Mouse (Mus musculus): Measurements from ENCODE around the gene Gng13. TPM values are rescaled to one million over a fixed set of nuclear protein-coding genes. Genes with fewer than 3 reads are reported as not detected.

Gene Gng13
- polyA plus RNA-seq, 1 experiment from 2014 or later, result 10.0 TPM

DNA sequence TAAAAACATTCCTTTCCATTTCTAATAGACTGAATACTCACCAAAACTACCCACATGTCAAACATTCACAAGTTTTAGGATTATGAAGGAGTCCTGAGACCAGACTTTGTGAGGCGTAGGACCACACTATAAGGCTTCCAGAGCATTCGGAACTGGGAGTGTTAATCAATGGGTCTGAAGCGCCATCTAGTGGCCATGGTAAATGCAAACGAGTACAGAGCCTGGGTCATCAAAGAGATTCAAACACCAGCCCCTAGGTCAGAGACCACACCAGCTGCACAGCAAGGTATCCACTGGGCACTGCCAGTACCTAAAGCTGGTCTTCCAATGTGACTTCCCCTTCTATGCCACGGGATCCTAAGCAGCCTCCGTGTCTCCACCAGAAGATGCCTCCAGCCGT is 18.5 kb upstream of the Gng13 start:
- ATAC-seq (ENCODE audit: low FRiP score), result no peak
- WGBS, result 9% methylated on average over 7 of the region's 7 CpGs
- Histone ChIP-seq H3K27ac (no peak overlapping the region), H3K4me2 (replicated peaks) (no peak overlapping the region), H3K9me3 (ENCODE audit: control insufficient read depth, low read length) (no peaks in the 10 kb centered on the region), H3K9ac (no peak overlapping the region), H3K4me1 (replicated peaks; ENCODE audit: control insufficient read depth, insufficient read depth, low read length) (no peaks in the 10 kb centered on the region), H3K27me3 (ENCODE audit: control insufficient read depth, insufficient read depth, low read length) (0 out of 2 replicates have a peak, but pooled peaks cover 5% of the 10 kb centered on the region), H3K4me3 (replicated peaks; ENCODE audit: low read length) (no peak overlapping the region), H3K36me3 (replicated peaks; ENCODE audit: control insufficient read depth, insufficient read depth) (no peaks in the 10 kb centered on the region)
- peak; percentile 92 for DNase-seq (ENCODE audit: low spot score)

DNA sequence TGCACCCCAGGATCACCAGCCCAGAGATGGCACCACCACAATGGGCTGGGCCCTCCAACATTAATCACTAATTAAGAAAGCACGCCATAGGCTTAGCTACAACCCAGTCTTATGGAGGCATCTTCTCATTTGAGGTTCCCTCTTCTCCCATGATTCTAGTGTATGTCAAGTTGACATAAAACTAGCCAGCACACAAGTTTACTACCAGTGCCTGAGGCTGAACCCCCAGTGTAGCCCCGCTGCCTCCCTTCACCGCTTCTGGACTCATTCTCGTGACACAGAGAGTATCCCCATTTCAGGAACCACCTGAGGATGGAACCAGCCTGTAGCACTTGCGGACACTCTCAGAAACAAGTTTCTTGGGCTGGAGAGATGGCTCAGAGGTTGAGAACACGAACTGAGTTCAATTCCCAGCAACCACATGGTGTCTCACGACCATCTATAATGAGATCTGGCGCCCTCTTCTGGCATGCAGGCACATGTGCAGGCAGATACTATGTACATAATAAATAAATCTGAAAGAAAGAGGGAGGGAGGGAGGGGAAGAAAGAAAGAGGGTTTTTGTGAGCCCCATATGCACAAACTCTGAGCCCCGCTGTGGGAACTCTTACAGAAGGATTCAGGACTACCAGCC is 16.0 kb upstream of the Gng13 start:
- H3K9ac ChIP-seq, result no peak overlapping the region
- H3K27me3 ChIP-seq (ENCODE audit: control insufficient read depth, insufficient read depth, low read length), result 0 out of 2 replicates have a peak, but pooled peaks cover 5% of the 10 kb centered on the region
- DNase-seq (ENCODE audit: low spot score) (no peak), ATAC-seq (ENCODE audit: low FRiP score) (no peak)
- no peaks in the 10 kb centered on the region for H3K9me3 ChIP-seq (ENCODE audit: control insufficient read depth, low read length)
- H3K36me3 ChIP-seq (replicated peaks; ENCODE audit: control insufficient read depth, insufficient read depth), result no peaks in the 10 kb centered on the region
- no peak overlapping the region for H3K4me2 ChIP-seq (replicated peaks)
- WGBS, result 59% methylated on average over 9 of the region's 9 CpGs
- no peaks in the 10 kb centered on the region for H3K4me1 ChIP-seq (replicated peaks; ENCODE audit: control insufficient read depth, insufficient read depth, low read length)
- H3K4me3 ChIP-seq (replicated peaks; ENCODE audit: low read length), result no peak overlapping the region
- H3K27ac ChIP-seq, result no peak overlapping the region

DNA sequence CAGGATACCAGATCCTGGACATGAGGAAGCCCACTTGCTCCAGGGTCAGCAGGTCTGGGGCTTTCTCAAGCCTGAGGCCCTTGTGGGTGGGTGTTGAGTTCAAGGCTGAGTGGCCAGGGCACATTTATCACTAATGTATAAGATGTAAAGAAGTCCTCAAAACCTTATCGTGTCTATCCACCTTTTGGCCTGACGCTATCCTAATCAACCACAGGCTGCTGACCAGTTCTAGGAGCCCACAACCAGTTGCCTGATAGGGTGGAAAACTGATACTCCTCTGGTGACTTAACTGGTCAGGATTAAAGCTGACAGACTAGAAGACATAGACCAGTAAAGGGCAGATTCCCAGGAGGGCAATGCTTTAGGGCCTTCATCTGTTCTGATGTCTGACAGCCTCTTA is 7.0 kb upstream of the Gng13 start:
- no peak for DNase-seq (ENCODE audit: low spot score)
- Histone ChIP-seq H3K36me3 (replicated peaks; ENCODE audit: control insufficient read depth, insufficient read depth) (no peaks in the 10 kb centered on the region), H3K4me2 (replicated peaks) (no peak overlapping the region), H3K4me3 (replicated peaks; ENCODE audit: low read length) (no peak overlapping the region), H3K9ac (no peak overlapping the region), H3K4me1 (replicated peaks; ENCODE audit: control insufficient read depth, insufficient read depth, low read length) (no peaks in the 10 kb centered on the region), H3K27me3 (ENCODE audit: control insufficient read depth, insufficient read depth, low read length) (no peaks in the 10 kb centered on the region), H3K9me3 (ENCODE audit: control insufficient read depth, low read length) (no peaks in the 10 kb centered on the region), H3K27ac (no peak overlapping the region)
- WGBS, result 95% methylated on average over 2 of the region's 2 CpGs
- ATAC-seq (ENCODE audit: low FRiP score), result no peak

DNA sequence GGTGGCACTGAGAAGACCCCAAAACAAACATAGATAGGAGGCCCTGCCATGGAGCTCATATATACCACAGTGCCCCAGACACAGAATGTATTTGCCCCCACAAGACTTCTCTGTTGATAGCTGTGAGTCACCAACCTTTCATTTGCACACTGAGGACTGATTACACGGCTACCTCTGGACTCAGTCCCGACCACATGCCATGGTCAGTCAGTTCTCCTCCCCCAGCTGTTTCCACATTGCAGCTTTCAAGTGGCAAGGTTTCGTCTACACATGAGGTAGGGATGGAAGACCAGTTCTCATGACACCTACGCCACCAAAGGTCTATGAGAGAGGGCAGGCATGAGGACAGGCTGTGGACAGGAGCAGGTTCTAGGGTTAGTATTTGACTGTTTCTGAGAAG is 5.8 kb upstream of the Gng13 start:
- no peak for DNase-seq (ENCODE audit: low spot score)
- Histone ChIP-seq H3K27me3 (ENCODE audit: control insufficient read depth, insufficient read depth, low read length) (no peaks in the 10 kb centered on the region; the same call in 1 of the 2 replicates), H3K4me3 (replicated peaks; ENCODE audit: low read length) (no peak overlapping the region), H3K4me1 (replicated peaks; ENCODE audit: control insufficient read depth, insufficient read depth, low read length) (no peaks in the 10 kb centered on the region), H3K4me2 (replicated peaks) (no peak overlapping the region), H3K27ac (no peak overlapping the region), H3K36me3 (replicated peaks; ENCODE audit: control insufficient read depth, insufficient read depth) (no peaks in the 10 kb centered on the region), H3K9me3 (ENCODE audit: control insufficient read depth, low read length) (no peaks in the 10 kb centered on the region), H3K9ac (no peak overlapping the region)
- 88% methylated on average over 4 of the region's 4 CpGs for WGBS
- ATAC-seq (ENCODE audit: low FRiP score), result no peak

DNA sequence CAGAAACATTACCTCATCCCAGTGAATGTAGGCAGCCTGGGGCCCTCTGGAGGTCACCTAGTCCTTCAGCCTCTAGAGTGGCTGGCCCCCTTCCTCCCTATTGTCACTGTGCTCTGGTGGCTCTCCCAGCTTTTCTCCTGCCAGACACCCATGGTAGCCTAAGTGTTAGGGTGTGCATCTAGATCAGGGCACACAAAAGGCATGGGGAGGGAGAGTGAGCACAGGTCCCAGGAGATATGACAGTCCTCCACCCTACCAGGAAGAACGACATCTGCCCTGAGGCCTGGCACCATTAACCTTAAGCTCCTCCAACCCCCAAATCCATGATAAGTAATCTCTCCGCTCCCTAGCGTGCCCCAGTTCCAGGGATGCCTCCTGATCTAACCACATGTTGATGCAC is 1.3 kb upstream of the Gng13 start:
- DNase-seq (ENCODE audit: low spot score), result no peak
- WGBS, result 63% methylated on average over 3 of the region's 3 CpGs
- ATAC-seq (ENCODE audit: low FRiP score), result no peak
- H3K4me1 ChIP-seq (replicated peaks; ENCODE audit: control insufficient read depth, insufficient read depth, low read length), result 0 out of 2 replicates have a peak, but pooled peaks cover 7% of the 10 kb centered on the region
- H3K4me3 ChIP-seq (replicated peaks; ENCODE audit: low read length), result no peak overlapping the region
- no peaks in the 10 kb centered on the region for H3K9me3 ChIP-seq (ENCODE audit: control insufficient read depth, low read length)
- no peak overlapping the region for H3K27ac ChIP-seq
- no peaks in the 10 kb centered on the region for H3K36me3 ChIP-seq (replicated peaks; ENCODE audit: control insufficient read depth, insufficient read depth)
- H3K27me3 ChIP-seq (ENCODE audit: control insufficient read depth, insufficient read depth, low read length), result peaks cover 18% of the 10 kb centered on the region
- no peak overlapping the region for H3K4me2 ChIP-seq (replicated peaks)
- H3K9ac ChIP-seq, result no peak overlapping the region

DNA sequence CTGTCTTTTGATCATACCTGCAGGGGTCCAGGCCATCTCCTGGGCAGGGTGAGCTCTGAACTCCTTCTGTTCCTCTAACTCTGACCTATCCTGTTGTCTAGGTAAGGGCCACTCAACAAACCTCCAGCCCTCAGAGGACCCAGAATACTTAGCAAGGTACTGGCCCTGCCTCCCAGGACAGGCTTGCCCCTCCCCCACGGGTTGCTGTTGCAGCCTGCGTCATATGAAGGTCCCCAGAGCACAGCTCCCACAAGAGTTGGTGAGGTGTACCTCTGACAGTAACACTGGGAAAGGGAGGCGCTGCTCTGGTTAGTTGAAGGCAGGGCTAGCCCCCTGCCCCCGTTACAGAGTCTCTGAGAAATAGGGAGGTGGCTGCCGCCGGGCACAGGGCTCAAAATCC is 841 bp upstream of the Gng13 start:
- Histone ChIP-seq H3K27ac (no peak overlapping the region), H3K4me1 (replicated peaks; ENCODE audit: control insufficient read depth, insufficient read depth, low read length) (0 out of 2 replicates have a peak, but pooled peaks cover 7% of the 10 kb centered on the region), H3K36me3 (replicated peaks; ENCODE audit: control insufficient read depth, insufficient read depth) (no peaks in the 10 kb centered on the region), H3K4me3 (replicated peaks; ENCODE audit: low read length) (no peak overlapping the region), H3K9ac (no peak overlapping the region), H3K9me3 (ENCODE audit: control insufficient read depth, low read length) (no peaks in the 10 kb centered on the region), H3K27me3 (ENCODE audit: control insufficient read depth, insufficient read depth, low read length) (peaks cover 18% of the 10 kb centered on the region), H3K4me2 (replicated peaks) (no peak overlapping the region)
- DNase-seq (ENCODE audit: low spot score) (no peak), ATAC-seq (ENCODE audit: low FRiP score) (no peak)
- 5% methylated on average over 6 of the region's 6 CpGs for WGBS

DNA sequence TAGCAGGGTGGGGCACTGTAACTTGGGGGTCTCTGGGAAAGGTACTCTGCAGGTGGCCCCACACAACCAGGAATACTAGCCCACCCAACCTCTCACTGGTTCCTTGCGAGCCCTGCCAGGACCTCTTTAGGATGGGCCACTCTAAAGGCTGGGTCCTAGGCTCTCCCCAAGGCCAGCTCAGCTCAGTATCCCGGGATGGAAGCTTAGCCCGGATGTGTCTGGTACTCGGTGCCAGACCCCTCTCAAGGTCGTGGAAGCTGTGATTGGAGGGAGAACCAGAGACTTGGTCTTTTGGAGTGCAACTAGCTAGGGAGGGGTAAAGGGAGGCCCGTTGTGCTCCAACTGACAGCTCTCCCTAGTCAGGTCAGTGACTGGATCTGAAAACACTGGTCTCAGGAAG is 720 bp downstream of the Gng13 start:
- Histone ChIP-seq H3K27ac (no peak overlapping the region), H3K4me1 (replicated peaks; ENCODE audit: control insufficient read depth, insufficient read depth, low read length) (0 out of 2 replicates have a peak, but pooled peaks cover 7% of the 10 kb centered on the region), H3K9me3 (ENCODE audit: control insufficient read depth, low read length) (no peaks in the 10 kb centered on the region), H3K9ac (peak overlapping the region; percentile 54), H3K36me3 (replicated peaks; ENCODE audit: control insufficient read depth, insufficient read depth) (no peaks in the 10 kb centered on the region), H3K4me3 (replicated peaks; ENCODE audit: low read length) (peak overlapping the region; percentile 35), H3K27me3 (ENCODE audit: control insufficient read depth, insufficient read depth, low read length) (peaks cover 18% of the 10 kb centered on the region), H3K4me2 (replicated peaks) (peak overlapping the region; percentile 72)
- DNase-seq (ENCODE audit: low spot score) (no peak), ATAC-seq (ENCODE audit: low FRiP score) (no peak)
- 8% methylated on average over 6 of the region's 6 CpGs for WGBS

DNA sequence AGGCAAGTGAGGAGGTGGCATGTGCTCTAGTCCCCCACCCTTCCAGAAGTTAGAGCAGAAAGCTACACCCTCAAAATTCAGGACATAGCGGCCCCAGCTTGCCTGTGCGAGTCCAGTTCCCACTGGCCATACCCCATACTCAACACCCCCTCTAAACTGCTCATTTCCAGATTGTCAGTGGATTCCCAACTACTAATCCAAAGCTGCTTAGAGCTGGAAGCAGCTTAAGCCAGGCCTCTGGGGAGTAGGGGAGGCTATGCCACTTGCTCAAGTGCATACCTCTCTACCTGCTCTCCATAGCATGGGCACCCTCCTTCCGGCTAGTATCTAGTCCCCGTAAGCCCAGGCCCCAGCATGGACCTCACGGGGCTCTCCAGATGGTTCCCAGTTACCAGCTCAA is 4.5 kb downstream of the Gng13 start:
- H3K4me3 ChIP-seq (replicated peaks; ENCODE audit: low read length), result no peak overlapping the region
- DNase-seq (ENCODE audit: low spot score) (no peak), ATAC-seq (ENCODE audit: low FRiP score) (no peak)
- 88% methylated on average over 5 of the region's 5 CpGs for WGBS
- no peaks in the 10 kb centered on the region for H3K36me3 ChIP-seq (replicated peaks; ENCODE audit: control insufficient read depth, insufficient read depth)
- H3K4me2 ChIP-seq (replicated peaks), result no peak overlapping the region
- H3K9ac ChIP-seq, result no peak overlapping the region
- peaks cover 7% of the 10 kb centered on the region; the same call in 1 of the 2 replicates for H3K4me1 ChIP-seq (replicated peaks; ENCODE audit: control insufficient read depth, insufficient read depth, low read length)
- H3K9me3 ChIP-seq (ENCODE audit: control insufficient read depth, low read length), result no peaks in the 10 kb centered on the region
- no peak overlapping the region for H3K27ac ChIP-seq
- peaks cover 18% of the 10 kb centered on the region for H3K27me3 ChIP-seq (ENCODE audit: control insufficient read depth, insufficient read depth, low read length)

DNA sequence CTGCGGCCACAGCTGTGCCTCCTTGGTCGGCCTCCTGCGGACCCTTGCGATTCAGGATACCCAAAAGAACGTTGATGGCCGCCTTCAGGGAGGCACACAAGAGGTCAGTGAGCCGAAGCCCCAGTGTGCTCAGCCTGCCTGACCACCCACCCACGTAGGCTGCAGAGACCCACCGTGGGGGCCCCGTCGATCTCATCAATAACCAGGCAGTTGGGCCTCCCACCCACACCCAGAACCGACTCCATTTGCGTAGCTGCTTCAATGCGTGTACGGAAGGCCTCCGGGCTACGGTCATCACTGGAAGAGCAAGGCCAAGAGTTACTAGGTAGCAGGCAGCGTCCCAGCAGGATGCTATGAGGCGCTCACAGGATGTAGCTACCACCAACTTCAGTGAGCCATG is 6.5 kb downstream of the Gng13 start:
- H3K27me3 ChIP-seq (ENCODE audit: control insufficient read depth, insufficient read depth, low read length), result no peaks in the 10 kb centered on the region
- no peak overlapping the region for H3K4me2 ChIP-seq (replicated peaks)
- 96% methylated on average over 19 of the region's 19 CpGs for WGBS
- H3K9me3 ChIP-seq (ENCODE audit: control insufficient read depth, low read length), result no peaks in the 10 kb centered on the region
- no peak overlapping the region for H3K4me3 ChIP-seq (replicated peaks; ENCODE audit: low read length)
- no peak overlapping the region for H3K9ac ChIP-seq
- DNase-seq (ENCODE audit: low spot score) (no peak), ATAC-seq (ENCODE audit: low FRiP score) (no peak)
- peaks cover 10% of the 10 kb centered on the region for H3K4me1 ChIP-seq (replicated peaks; ENCODE audit: control insufficient read depth, insufficient read depth, low read length)
- H3K36me3 ChIP-seq (replicated peaks; ENCODE audit: control insufficient read depth, insufficient read depth), result no peaks in the 10 kb centered on the region
- H3K27ac ChIP-seq, result no peak overlapping the region

DNA sequence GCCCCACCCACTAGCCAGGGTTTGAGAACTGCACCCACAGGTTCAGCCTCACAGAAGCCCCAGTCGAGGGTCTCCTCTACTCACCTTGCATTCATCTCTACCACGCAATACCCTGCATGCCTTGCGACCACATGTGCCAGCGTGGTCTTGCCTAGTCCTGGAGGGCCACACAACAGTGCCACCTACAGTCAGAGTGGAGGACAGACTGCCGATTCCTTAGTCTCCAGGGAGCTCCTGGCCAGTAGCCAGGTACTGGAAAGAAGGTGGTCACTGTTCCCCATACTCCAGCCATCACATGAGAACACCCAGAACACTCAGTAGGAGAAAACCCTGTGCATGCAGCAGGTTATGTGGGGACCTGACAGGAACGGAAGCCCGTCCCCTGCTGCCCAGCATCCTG is 6.9 kb downstream of the Gng13 start:
- no peak for DNase-seq (ENCODE audit: low spot score)
- no peak overlapping the region for H3K27ac ChIP-seq

More for the DNA sequence above, 6.9 kb downstream of the Gng13 start:
- Histone ChIP-seq H3K9me3 (ENCODE audit: control insufficient read depth, low read length) (no peaks in the 10 kb centered on the region), H3K4me3 (replicated peaks; ENCODE audit: low read length) (no peak overlapping the region), H3K9ac (no peak overlapping the region), H3K36me3 (replicated peaks; ENCODE audit: control insufficient read depth, insufficient read depth) (no peaks in the 10 kb centered on the region), H3K4me1 (replicated peaks; ENCODE audit: control insufficient read depth, insufficient read depth, low read length) (peaks cover 13% of the 10 kb centered on the region), H3K27me3 (ENCODE audit: control insufficient read depth, insufficient read depth, low read length) (no peaks in the 10 kb centered on the region), H3K4me2 (replicated peaks) (no peak overlapping the region)
- ATAC-seq (ENCODE audit: low FRiP score), result no peak
- WGBS, result 79% methylated on average over 7 of the region's 7 CpGs

All from hindbrain, embryonic 14.5 days (tissue).